Mouse (Mus musculus): ENCODE data around the gene Ehd1.

GRCm38 (mm10) chr19:6227864-6228263 is 48.7 kb upstream of the Ehd1 start:
- TF ChIP-seq CTCF (IDR thresholded peaks at IDR 0.05; ENCODE audit: low read depth), result no peak
- no peak for TF ChIP-seq EP300 (optimal IDR thresholded peaks at IDR 0.05)
